Mouse (Mus musculus) heart, postnatal 0 days (tissue): Measurements from ENCODE around the gene Tmem219.

Source experiments
- CTCF ChIP-seq: IDR thresholded peaks from 2 replicates; pipeline ENCODE4 v1.5.1; 2016; ENCODE audit warnings: antibody characterized with exemption, control low read depth, low read depth
- EP300 ChIP-seq: IDR thresholded peaks from 2 replicates; pipeline ENCODE4 v1.6.1; 2016; ENCODE audit warnings: antibody characterized with exemption, low read depth

GRCm38 (mm10) chr7:126949403-126949792, 26.7 kb upstream of the Tmem219 start, which contains the start of gene Asphd1:
- TF ChIP-seq CTCF (no peak), EP300 (no peak)
